Mouse (Mus musculus): ENCODE data around the gene Rtl8b. TPM values are rescaled to one million over a fixed set of nuclear protein-coding genes. Genes with fewer than 3 reads are reported as not detected.
"Not testable (repeated sequence)": the region's sequence is repeated elsewhere in the genome, so short reads cannot be mapped to it uniquely, and the experiment has no call there.

Gene Rtl8b
- polyA plus RNA-seq, 1 experiment from 2014 or later: 42.8 TPM

GRCm38 (mm10) chrX:53652917-53653316 is 17.3 kb downstream of the Rtl8b start:
- H3K36me3 ChIP-seq; H3K4me3 ChIP-seq; H3K27ac ChIP-seq; DNase-seq (ENCODE audit: low spot score); H3K4me1 ChIP-seq; H3K27me3 ChIP-seq (ENCODE audit: low read depth, poor library complexity, severe bottlenecking); H3K9me3 ChIP-seq (replicated peaks): not testable (repeated sequence)
- 71% methylated on average over 4 of the region's 4 CpGs for WGBS

GRCm38 (mm10) chrX:53645885-53646284 is 24.3 kb downstream of the Rtl8b start:
- DNase-seq (ENCODE audit: low spot score): no peak

GRCm38 (mm10) chrX:53642980-53643961 is 26.9 kb downstream of the Rtl8b start, which contains the start of gene Rtl8a:
TSS of gene Rtl8a (minus strand) at chrX:53643682.
- not testable (repeated sequence) for H3K9me3 ChIP-seq (replicated peaks); H3K4me1 ChIP-seq; H3K27ac ChIP-seq; H3K27me3 ChIP-seq (ENCODE audit: low read depth, poor library complexity, severe bottlenecking); H3K36me3 ChIP-seq
- peak within 1 kb of the TSS; percentile 37 for H3K4me3 ChIP-seq
- 8% methylated on average over 14 of the region's 50 CpGs for WGBS
- peak; percentile 83 for DNase-seq (ENCODE audit: low spot score)

More at GRCm38 (mm10) chrX:53645885-53646284, 24.3 kb downstream of the Rtl8b start:
- Histone ChIP-seq H3K4me3 (no peak overlapping the region), H3K27me3 (ENCODE audit: low read depth, poor library complexity, severe bottlenecking) (no peaks in the 10 kb centered on the region), H3K9me3 (replicated peaks) (no peaks in the 10 kb centered on the region), H3K4me1 (no peaks in the 10 kb centered on the region), H3K36me3 (no peaks in the 10 kb centered on the region), H3K27ac (no peak overlapping the region)
- WGBS: 88% methylated on average over 6 of the region's 6 CpGs

GRCm38 (mm10) chrX:53642604-53642979 is 27.6 kb downstream of the Rtl8b start:
- not testable (repeated sequence) for H3K9me3 ChIP-seq (replicated peaks); H3K27me3 ChIP-seq (ENCODE audit: low read depth, poor library complexity, severe bottlenecking); H3K4me3 ChIP-seq; H3K27ac ChIP-seq; H3K4me1 ChIP-seq; H3K36me3 ChIP-seq; DNase-seq (ENCODE audit: low spot score)
- 68% methylated on average over 4 of the region's 4 CpGs for WGBS

GRCm38 (mm10) chrX:53638107-53638506 is 32.1 kb downstream of the Rtl8b start:
- H3K27ac ChIP-seq; DNase-seq (ENCODE audit: low spot score); H3K4me1 ChIP-seq; H3K4me3 ChIP-seq; H3K27me3 ChIP-seq (ENCODE audit: low read depth, poor library complexity, severe bottlenecking); H3K9me3 ChIP-seq (replicated peaks); H3K36me3 ChIP-seq: not testable (repeated sequence)
- 60% methylated on average over 3 of the region's 3 CpGs for WGBS

Other genes with a start within 250 kb of the Rtl8b start
- not detected in 2 replicates for gene Etd, start 235.5 kb downstream of the Rtl8b start, polyA plus RNA-seq (2016; fragmentation: Nextera tagmentation; extraction: Ambion mirVana)
- gene Rtl8c, start 62.4 kb downstream of the Rtl8b start, polyA plus RNA-seq (2016; fragmentation: Nextera tagmentation; extraction: Ambion mirVana): 15.5 and 16.7 TPM in 2 replicates
- not detected in 2 replicates for gene Gm14597, start 61.4 kb downstream of the Rtl8b start, polyA plus RNA-seq (2016; fragmentation: Nextera tagmentation; extraction: Ambion mirVana)
- 35.4 and 44.4 TPM in 2 replicates for gene Rtl8a, start 26.7 kb downstream of the Rtl8b start, polyA plus RNA-seq (2016; fragmentation: Nextera tagmentation; extraction: Ambion mirVana)
- gene 4930502E18Rik, start 54.4 kb upstream of the Rtl8b start, polyA plus RNA-seq (2016; fragmentation: Nextera tagmentation; extraction: Ambion mirVana): 0.26 TPM in 1 of 2 replicates, not detected in the other
- not detected in 2 replicates for gene 1700013H16Rik, start 87.4 kb upstream of the Rtl8b start, polyA plus RNA-seq (2016; fragmentation: Nextera tagmentation; extraction: Ambion mirVana)
- not detected in 2 replicates for gene Zfp36l3, start 106.0 kb upstream of the Rtl8b start, polyA plus RNA-seq (2016; fragmentation: Nextera tagmentation; extraction: Ambion mirVana)
- 0.25 and 0.83 TPM in 2 replicates for gene Xlr, start 127.3 kb upstream of the Rtl8b start, polyA plus RNA-seq (2016; fragmentation: Nextera tagmentation; extraction: Ambion mirVana)